Comparison of ENCODE assay signal across 9 mouse cellular contexts in the genomic region with DNA sequence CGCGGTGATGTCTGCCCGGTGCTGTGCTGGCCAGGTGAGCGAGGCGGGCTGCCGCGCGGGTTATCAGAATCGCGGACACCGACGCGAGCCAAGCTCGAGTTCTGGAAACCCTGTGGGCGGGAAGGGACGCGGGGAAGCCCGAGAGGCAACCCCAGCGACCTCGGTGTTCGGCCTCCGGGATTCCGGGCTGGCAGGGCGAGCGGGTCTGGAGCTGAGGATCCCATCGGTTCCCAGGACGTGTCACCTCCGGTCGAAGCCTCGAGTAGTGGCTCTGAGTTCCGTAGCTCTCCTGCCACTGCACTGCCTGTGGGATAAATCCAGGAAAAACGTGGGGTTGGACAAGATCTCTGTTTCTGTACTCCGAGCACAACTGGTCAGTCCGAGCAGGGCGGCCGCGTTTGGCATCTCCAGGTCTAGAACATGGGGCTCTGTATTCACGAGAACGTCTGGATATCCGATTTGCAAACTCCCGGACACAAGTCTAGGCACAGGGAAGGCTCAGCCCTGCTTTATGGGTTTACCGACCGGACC. TPM values are rescaled to one million over a fixed set of nuclear protein-coding genes. Genes with fewer than 3 reads are reported as not detected.
DNase-seq lines count a peak whose midpoint lies in the region; ATAC-seq and TF ChIP-seq lines count a peak whose summit lies in the region.
"Had no signal": no experiment of that assay in that cellular context is flagged by ENCODE, and none has a peak within 500 bp of the region (broad histone marks: within the 10 kb centered on the region; RNA-seq: fewer than 3 reads in every experiment).

No protein-coding gene starts in this region.

- peak overlapping the region; percentile 83 for H3K4me2 ChIP-seq in hindbrain, embryonic 15.5 days

- H3K4me1 ChIP-seq in heart, adult 2 months (ENCODE audit: control insufficient read depth, insufficient read depth, low read length): peaks cover 3% of the 10 kb centered on the region
- peaks cover 19% of the 10 kb centered on the region for H3K4me1 ChIP-seq in thymus, adult 2 months (replicated peaks; ENCODE audit: control insufficient read depth, insufficient read depth, low read length)
- peaks cover 26% of the 10 kb centered on the region for H3K4me1 ChIP-seq in hindbrain, embryonic 15.5 days (replicated peaks)
- peaks cover 35% of the 10 kb centered on the region for H3K4me1 ChIP-seq in midbrain, embryonic 10.5 days

- H3K27me3 ChIP-seq in heart, adult 2 months (ENCODE audit: control insufficient read depth, insufficient read depth, low read length): no peaks in the 10 kb centered on the region
- no peaks in the 10 kb centered on the region for H3K27me3 ChIP-seq in thymus, adult 2 months (ENCODE audit: control insufficient read depth, insufficient read depth, low read length)
- no peaks in the 10 kb centered on the region for H3K27me3 ChIP-seq in hindbrain, embryonic 15.5 days
- peaks cover 12% of the 10 kb centered on the region; the same call in 1 of the 2 replicates for H3K27me3 ChIP-seq in midbrain, embryonic 10.5 days (ENCODE audit: low read depth, poor library complexity, severe bottlenecking)

- H3K9me3 ChIP-seq in hindbrain, embryonic 15.5 days: no peaks in the 10 kb centered on the region
- no peaks in the 10 kb centered on the region; the same call in 1 of the 2 replicates for H3K9me3 ChIP-seq in midbrain, embryonic 10.5 days (replicated peaks)

- peak overlapping the region; percentile 91 for H3K4me3 ChIP-seq in heart, adult 2 months
- H3K4me3 ChIP-seq in thymus, adult 2 months (ENCODE audit: control insufficient read depth, insufficient read depth, low read length): peak overlapping the region; percentile 93
- H3K4me3 ChIP-seq in hindbrain, embryonic 15.5 days: peak overlapping the region; percentile 81
- H3K4me3 ChIP-seq in midbrain, embryonic 10.5 days: peak overlapping the region; percentile 82

- whole genome bisulfite sequencing in heart, adult 2 months: under 1% methylated on average over 43 of the region's 43 CpGs
- under 1% methylated on average over 43 of the region's 43 CpGs for WGBS in thymus, adult 2 months
- WGBS in hindbrain, embryonic 15.5 days: under 1% methylated on average over 43 of the region's 43 CpGs
- WGBS in midbrain, embryonic 10.5 days: under 1% methylated on average over 43 of the region's 43 CpGs

- no peak for TF ChIP-seq CTCF in heart, adult 2 months (IDR thresholded peaks at IDR 0.05)
- TF ChIP-seq CTCF in thymus, adult 2 months (IDR thresholded peaks at IDR 0.05; ENCODE audit: borderline replicate concordance, control insufficient read depth, extremely low read depth, insufficient read depth, low read length, poor library complexity): no peak

- TF ChIP-seq POLR2A in heart, adult 2 months (IDR thresholded peaks at IDR 0.05; ENCODE audit: insufficient read depth, low read depth, low read length): no peak
- TF ChIP-seq POLR2A in thymus, adult 2 months (IDR thresholded peaks at IDR 0.05; ENCODE audit: control insufficient read depth, extremely low read depth, insufficient read depth, low read length, poor library complexity): no peak

- no peak for DNase-seq in heart, adult 2 months
- DNase-seq in heart, postnatal 14 days: no peak
- no peak for DNase-seq in thymus, adult 2 months
- DNase-seq in thymus, postnatal 10 days (ENCODE audit: low spot score in 2 of 2): no peak
- no peak for DNase-seq in midbrain, embryonic 10.5 days (ENCODE audit: low spot score)
- no peak for DNase-seq in cerebellum, adult 11 months
- no peak for DNase-seq in T-cell, adult 2 months (ENCODE audit: low spot score)

- H3K36me3 ChIP-seq in heart, adult 2 months (ENCODE audit: control insufficient read depth, insufficient read depth, low read length): no peaks in the 10 kb centered on the region
- H3K36me3 ChIP-seq in thymus, adult 2 months (ENCODE audit: control insufficient read depth, insufficient read depth, low read length): no peaks in the 10 kb centered on the region
- no peaks in the 10 kb centered on the region for H3K36me3 ChIP-seq in hindbrain, embryonic 15.5 days
- H3K36me3 ChIP-seq in midbrain, embryonic 10.5 days: no peaks in the 10 kb centered on the region

- peak overlapping the region; percentile 87 for H3K9ac ChIP-seq in heart, adult 2 months (ENCODE audit: low read depth, low read length)
- H3K9ac ChIP-seq in hindbrain, embryonic 15.5 days: peak overlapping the region; percentile 74

- peak; percentile 52 for ATAC-seq in hindbrain, embryonic 15.5 days (ENCODE audit: low FRiP score, low read depth)

- intact Hi-C loops in heart, adult 2 months (cut with DNase I): loop anchor here (5.0 kb wide), 3 partner anchors 36 to 79 kb away; a partner anchor contains a TSS
- intact Hi-C loops in heart, postnatal 14 days (cut with DNase I): loop anchor here (5.0 kb wide), 2 partner anchors 61 to 91 kb away; no protein-coding TSS in a partner anchor

- peak overlapping the region; percentile 98 for H3K27ac ChIP-seq in heart, adult 2 months
- H3K27ac ChIP-seq in thymus, adult 2 months (ENCODE audit: control insufficient read depth, insufficient read depth, low read length): peak overlapping the region; percentile 25; the same call in 1 of the 2 replicates
- H3K27ac ChIP-seq in hindbrain, embryonic 15.5 days (replicated peaks): peak overlapping the region; percentile 81
- H3K27ac ChIP-seq in midbrain, embryonic 10.5 days (replicated peaks): peak overlapping the region; percentile 89

- no peaks in the 10 kb centered on the region for H3K79me2 ChIP-seq in heart, adult 2 months (replicated peaks; ENCODE audit: control insufficient read depth, insufficient read depth, low read length)

- no peak for TF ChIP-seq EP300 in heart, adult 2 months (IDR thresholded peaks at IDR 0.05; ENCODE audit: insufficient read depth, low read depth, low read length)

RNA-seq across cellular contexts. Expression of a gene that starts 0.4 kb away (rescaled TPM):
- 10 to 100 TPM; 12.0 to 12.4 TPM for total RNA-seq in heart, adult 2 months (2021)
- 10.3 and 15.3 TPM in 2 replicates for polyA plus RNA-seq in heart, adult 2 months (2012; rRNA removed)
- total RNA-seq in heart, postnatal 14 days (2021): 10 to 100 TPM; 27.2 to 28.4 TPM
- 108 and 109 TPM in 2 replicates for polyA plus RNA-seq in thymus, adult 2 months (2012; rRNA removed)
- polyA plus RNA-seq in hindbrain, embryonic 15.5 days (2015; fragmentation: Nextera tagmentation; extraction: Ambion mirVana): 17.2 and 17.5 TPM in 2 replicates
- 10.6 and 11.1 TPM in 2 replicates for polyA plus RNA-seq in midbrain, embryonic 10.5 days (2016; fragmentation: Nextera tagmentation; extraction: Ambion mirVana)

RNA-seq across cellular contexts. Expression of a gene that starts 35.3 kb away (rescaled TPM):
- total RNA-seq in heart, adult 2 months (2021): not detected
- polyA plus RNA-seq in heart, adult 2 months (2012; rRNA removed): 0.23 and 0.31 TPM in 2 replicates
- total RNA-seq in heart, postnatal 14 days (2021): not detected
- polyA plus RNA-seq in thymus, adult 2 months (2012; rRNA removed): 0.15 and 0.22 TPM in 2 replicates
- polyA plus RNA-seq in hindbrain, embryonic 15.5 days (2015; fragmentation: Nextera tagmentation; extraction: Ambion mirVana): not detected in 2 replicates
- polyA plus RNA-seq in midbrain, embryonic 10.5 days (2016; fragmentation: Nextera tagmentation; extraction: Ambion mirVana): not detected in 2 replicates
- total RNA-seq: layer of hippocampus, adult 18-20 months had no signal

Comparison
In these comparisons a context has a peak if more than half of its experiments do, and no peak if none do; other contexts are left out.
1. H3K27ac ChIP-seq: peak in every context shown above with its lines; median percentile 98 in heart, adult 2 months; 89 in midbrain, embryonic 10.5 days; 81 in hindbrain, embryonic 15.5 days; 25 in thymus, adult 2 months.